Mouse (Mus musculus) MEL (cell line): Measurements from ENCODE around the gene Fbxo17.

Source experiments
- ETS1 ChIP-seq: IDR thresholded peaks from 2 replicates; pipeline ENCODE4 v1.6.1; 2012; ENCODE audit warnings: low read depth, mild to moderate bottlenecking, inconsistent platforms, low read length, improper control_type of control experiment, moderate library complexity
- NELFE ChIP-seq: IDR thresholded peaks from 2 replicates; pipeline ENCODE4 v1.6.1; 2011; ENCODE audit warnings: low read depth, low read length, improper control_type of control experiment
- NRF1 ChIP-seq: IDR thresholded peaks from 2 replicates; pipeline ENCODE4 v1.6.1; 2014; ENCODE audit warnings: low read depth, mild to moderate bottlenecking, inconsistent platforms, low read length, improper control_type of control experiment, moderate library complexity; ENCODE audit not compliant: poor library complexity, insufficient read depth, severe bottlenecking

DNA sequence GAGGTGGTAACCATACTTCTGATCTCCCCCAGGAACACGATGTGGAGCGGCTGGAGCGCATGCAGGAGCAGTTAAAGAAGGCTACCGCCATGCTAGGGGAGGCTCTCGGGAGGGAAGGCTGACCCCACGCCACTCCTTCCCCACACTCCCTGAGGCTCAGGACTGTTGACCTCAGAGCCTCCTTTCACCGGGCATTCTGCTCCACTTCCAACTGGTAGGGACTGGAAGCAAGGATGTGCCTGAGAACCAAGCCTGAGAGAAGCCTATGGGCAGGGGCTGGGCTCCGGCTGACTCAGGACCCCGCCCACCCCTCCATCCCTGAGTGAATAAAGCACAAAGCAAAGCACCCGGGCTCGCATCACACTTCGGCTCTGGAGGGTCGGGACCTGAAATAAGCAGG lies 42.0 kb downstream of the Fbxo17 start:
- TF ChIP-seq NRF1 (no peak), ETS1 (no peak), NELFE (no peak)
